Mouse (Mus musculus) bone marrow macrophage, adult 2 months (primary cell): Measurements from ENCODE around the gene Kcne2.

ENCODE experiments used
- CTCF ChIP-seq: IDR thresholded peaks from 2 replicates; pipeline ENCODE4 v1.5.1; 2012; ENCODE audit warnings: low read depth, mild to moderate bottlenecking, low read length, moderate library complexity
- POLR2A ChIP-seq: IDR thresholded peaks from 2 replicates; pipeline ENCODE4 v1.6.1; 2012; ENCODE audit warnings: mild to moderate bottlenecking, low read depth, low read length, borderline replicate concordance

DNA sequence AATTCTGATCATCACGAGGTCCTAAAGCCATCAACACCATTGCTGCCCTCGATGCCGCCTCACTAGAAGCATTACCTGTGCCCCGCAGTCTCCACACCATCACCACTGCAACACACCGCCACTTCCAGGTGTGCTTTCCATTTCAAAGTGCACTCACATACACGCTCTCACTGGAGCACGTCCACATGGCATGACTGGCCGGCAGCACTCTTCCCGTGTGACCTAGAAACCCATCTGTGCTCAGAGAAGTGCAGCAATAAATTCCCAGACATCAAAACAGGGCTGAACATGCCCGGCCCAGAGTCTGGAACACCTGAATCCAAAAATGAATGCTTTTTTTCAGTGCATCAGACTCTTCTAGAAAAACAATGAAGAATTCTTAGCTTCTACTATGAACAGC is 35.7 kb downstream of the Kcne2 start:
- TF ChIP-seq CTCF = no peak
- TF ChIP-seq POLR2A = no peak
